Mouse (Mus musculus): Measurements from ENCODE around the gene Abcb1b. TPM values are rescaled to one million over a fixed set of nuclear protein-coding genes. Genes with fewer than 3 reads are reported as not detected.
"Not testable (repeated sequence)": the region's sequence is repeated elsewhere in the genome, so short reads cannot be mapped to it uniquely, and the experiment has no call there.

The Abcb1b gene
- polyA plus RNA-seq, 1 experiment = 1.7 TPM

DNA sequence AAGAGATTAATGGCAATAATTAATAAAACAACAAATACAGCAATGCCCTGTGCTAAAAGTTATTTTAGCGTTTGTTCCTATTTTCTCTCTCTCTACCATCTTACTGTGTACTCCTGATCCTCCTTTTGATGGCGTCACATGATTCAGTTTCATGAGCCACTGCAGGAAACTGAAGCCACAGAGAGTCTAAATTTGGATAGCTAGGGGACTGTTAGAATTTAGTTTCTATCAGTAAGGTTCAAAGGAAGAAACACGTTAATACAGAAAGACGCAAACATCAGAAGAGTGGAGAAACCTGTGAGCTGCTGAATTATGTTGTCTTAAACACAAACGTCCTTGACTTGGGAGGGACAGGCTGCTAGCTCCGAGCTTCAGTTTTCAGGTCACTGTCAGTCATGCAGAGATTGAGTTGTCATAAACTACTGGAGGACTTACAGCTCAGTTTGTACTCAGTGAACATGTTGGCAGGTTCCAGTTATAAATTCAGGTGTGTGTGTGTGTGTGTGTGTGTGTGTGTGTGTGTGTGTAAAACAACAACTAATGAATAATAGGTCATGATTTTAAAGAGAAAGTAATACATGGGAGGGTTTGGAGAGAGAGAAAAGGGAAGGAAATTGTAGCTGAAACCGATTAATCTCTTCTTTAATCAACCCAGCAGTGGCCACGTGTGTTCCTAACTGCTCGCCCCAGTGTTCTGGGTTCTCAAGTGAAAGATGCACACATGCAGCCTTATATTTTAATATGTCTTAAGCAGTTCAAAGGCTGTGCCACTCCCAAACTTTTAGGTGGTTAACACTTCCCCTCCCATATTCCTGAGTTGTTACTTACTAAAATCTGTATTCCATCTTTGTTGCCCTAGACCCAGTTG is 9.4 kb downstream of the Abcb1b start:
- peak overlapping the region; percentile 59 for H3K27ac ChIP-seq (ENCODE audit: insufficient read depth, low read length)

GRCm38 (mm10) chr5:8813872-8814271 is 15.9 kb downstream of the Abcb1b start:
- Histone ChIP-seq H3K4me3 (ENCODE audit: extremely low read depth, insufficient read depth, insufficient read length) (no peak overlapping the region), H3K36me3 (ENCODE audit: control insufficient read depth, insufficient read depth, low read length) (no peaks in the 10 kb centered on the region), H3K27me3 (ENCODE audit: control insufficient read depth, insufficient read depth, low read length) (no peaks in the 10 kb centered on the region), H3K27ac (ENCODE audit: insufficient read depth, low read length) (no peak overlapping the region), H3K4me1 (ENCODE audit: control insufficient read depth, insufficient read depth, insufficient read length) (no peaks in the 10 kb centered on the region)
- no peak for DNase-seq (ENCODE audit: low read depth in 1 of 2, low spot score in 2 of 2)
- WGBS = 74% methylated on average over 1 of the region's 1 CpGs
- no peak for TF ChIP-seq POLR2A (IDR thresholded peaks at IDR 0.05; ENCODE audit: low read depth, low read length)
- no peak for TF ChIP-seq CTCF (IDR thresholded peaks at IDR 0.05; ENCODE audit: extremely low read depth, insufficient read depth, insufficient read length, insufficient replicate concordance)

More for the DNA sequence above, 9.4 kb downstream of the Abcb1b start:
- Histone ChIP-seq H3K4me3 (ENCODE audit: extremely low read depth, insufficient read depth, insufficient read length) (peak overlapping the region; percentile 51), H3K4me1 (ENCODE audit: control insufficient read depth, insufficient read depth, insufficient read length) (peaks cover 5% of the 10 kb centered on the region; the same call in 1 of the 2 replicates), H3K27me3 (ENCODE audit: control insufficient read depth, insufficient read depth, low read length) (no peaks in the 10 kb centered on the region), H3K36me3 (ENCODE audit: control insufficient read depth, insufficient read depth, low read length) (no peaks in the 10 kb centered on the region)
- 4% methylated on average over 9 of the region's 9 CpGs for WGBS
- peak in 1 of 2 experiments; percentile 51 for DNase-seq (ENCODE audit: low read depth in 1 of 2, low spot score in 2 of 2)
- TF ChIP-seq POLR2A (IDR thresholded peaks at IDR 0.05; ENCODE audit: low read depth, low read length) = no peak
- no peak for TF ChIP-seq CTCF (IDR thresholded peaks at IDR 0.05; ENCODE audit: extremely low read depth, insufficient read depth, insufficient read length, insufficient replicate concordance)

GRCm38 (mm10) chr5:8819635-8820591 is 22.0 kb downstream of the Abcb1b start:
- DNase-seq (ENCODE audit: low read depth in 1 of 2, low spot score in 2 of 2) = no peak

GRCm38 (mm10) chr5:8820592-8821104 is 22.7 kb downstream of the Abcb1b start:
- not testable (repeated sequence) for DNase-seq (ENCODE audit: low read depth in 1 of 2, low spot score in 2 of 2); H3K27ac ChIP-seq (ENCODE audit: insufficient read depth, low read length); H3K4me1 ChIP-seq (ENCODE audit: control insufficient read depth, insufficient read depth, insufficient read length); H3K36me3 ChIP-seq (ENCODE audit: control insufficient read depth, insufficient read depth, low read length); H3K4me3 ChIP-seq (ENCODE audit: extremely low read depth, insufficient read depth, insufficient read length); H3K27me3 ChIP-seq (ENCODE audit: control insufficient read depth, insufficient read depth, low read length)
- 71% methylated on average over 5 of the region's 6 CpGs for WGBS

More at GRCm38 (mm10) chr5:8819635-8820591, 22.0 kb downstream of the Abcb1b start:
- no peak for TF ChIP-seq POLR2A (IDR thresholded peaks at IDR 0.05; ENCODE audit: low read depth, low read length)
- H3K4me3 ChIP-seq (ENCODE audit: extremely low read depth, insufficient read depth, insufficient read length) = no peak overlapping the region
- WGBS = 57% methylated on average over 7 of the region's 8 CpGs
- H3K36me3 ChIP-seq (ENCODE audit: control insufficient read depth, insufficient read depth, low read length) = no peaks in the 10 kb centered on the region
- H3K4me1 ChIP-seq (ENCODE audit: control insufficient read depth, insufficient read depth, insufficient read length) = no peaks in the 10 kb centered on the region
- H3K27me3 ChIP-seq (ENCODE audit: control insufficient read depth, insufficient read depth, low read length) = no peaks in the 10 kb centered on the region
- H3K27ac ChIP-seq (ENCODE audit: insufficient read depth, low read length) = no peak overlapping the region

GRCm38 (mm10) chr5:8838661-8839438 is 40.9 kb downstream of the Abcb1b start:
- no peak overlapping the region for H3K27ac ChIP-seq (ENCODE audit: insufficient read depth, low read length)
- no peak overlapping the region for H3K4me3 ChIP-seq (ENCODE audit: extremely low read depth, insufficient read depth, insufficient read length)
- H3K27me3 ChIP-seq (ENCODE audit: control insufficient read depth, insufficient read depth, low read length) = no peaks in the 10 kb centered on the region
- 68% methylated on average over 8 of the region's 8 CpGs for WGBS
- TF ChIP-seq POLR2A (IDR thresholded peaks at IDR 0.05; ENCODE audit: low read depth, low read length) (no peak), CTCF (IDR thresholded peaks at IDR 0.05; ENCODE audit: extremely low read depth, insufficient read depth, insufficient read length, insufficient replicate concordance) (no peak)
- peak in 1 of 2 experiments; percentile 14 for DNase-seq (ENCODE audit: low read depth in 1 of 2, low spot score in 2 of 2)
- no peaks in the 10 kb centered on the region for H3K4me1 ChIP-seq (ENCODE audit: control insufficient read depth, insufficient read depth, insufficient read length)
- no peaks in the 10 kb centered on the region for H3K36me3 ChIP-seq (ENCODE audit: control insufficient read depth, insufficient read depth, low read length)

DNA sequence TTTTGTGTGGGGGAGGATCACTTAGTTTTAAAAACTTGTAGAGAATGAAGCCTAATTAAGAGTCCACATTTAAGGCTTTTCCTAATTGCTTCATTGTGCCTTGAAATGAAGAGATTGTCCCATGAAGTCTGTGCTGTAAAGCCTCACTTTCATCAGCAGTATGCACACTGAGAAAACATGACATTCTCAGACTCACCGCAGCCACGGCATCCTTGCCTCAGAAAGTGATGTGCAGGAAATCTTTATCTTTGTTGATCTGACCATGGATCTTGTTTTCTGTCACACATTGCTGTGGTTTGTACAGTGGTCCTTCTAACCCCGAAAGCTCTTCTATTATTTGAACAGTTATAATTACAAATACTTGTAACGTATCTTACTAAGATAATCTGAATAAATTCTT is 41.7 kb downstream of the Abcb1b start:
- Histone ChIP-seq H3K4me1 (ENCODE audit: control insufficient read depth, insufficient read depth, insufficient read length) (no peaks in the 10 kb centered on the region), H3K27ac (ENCODE audit: insufficient read depth, low read length) (no peak overlapping the region), H3K27me3 (ENCODE audit: control insufficient read depth, insufficient read depth, low read length) (no peaks in the 10 kb centered on the region), H3K36me3 (ENCODE audit: control insufficient read depth, insufficient read depth, low read length) (no peaks in the 10 kb centered on the region), H3K4me3 (ENCODE audit: extremely low read depth, insufficient read depth, insufficient read length) (no peak overlapping the region)
- no peak for DNase-seq (ENCODE audit: low read depth in 1 of 2, low spot score in 2 of 2)
- 78% methylated on average over 4 of the region's 4 CpGs for WGBS
- TF ChIP-seq CTCF (IDR thresholded peaks at IDR 0.05; ENCODE audit: extremely low read depth, insufficient read depth, insufficient read length, insufficient replicate concordance) = no peak
- no peak for TF ChIP-seq POLR2A (IDR thresholded peaks at IDR 0.05; ENCODE audit: low read depth, low read length)

Measured in spleen, adult 2 months (tissue).